Mouse (Mus musculus) urinary bladder, adult 18-20 months (tissue): ENCODE measurements around the gene Sun1.
A peak's percentile ranks its signal among the peaks of the same experiment; 100 is the strongest.

ENCODE experiments used
- DNase-seq, 2 experiments: peaks; one replicate each; pipeline ENCODE4 v3.0.0; 2022; ENCODE audit warnings: low spot score in 2 of 2, mixed read lengths in 2 of 2

Gene Sun1

GRCm38 (mm10) chr5:139199995-139200769 lies at the start of gene Sun1:
Gene Sun1 (plus strand): TSS chr5:139200637.
- DNase-seq: peak; percentile 99

- no peak for DNase-seq
These were observed 39.5 kb upstream of the Sun1 start for GRCm38 (mm10) chr5:139160899-139161298.

GRCm38 (mm10) chr5:139161632-139162031 lies 38.8 kb upstream of the Sun1 start:
- no peak for DNase-seq

- no peak for DNase-seq
These were observed 33.6 kb upstream of the Sun1 start for GRCm38 (mm10) chr5:139166781-139167361.

GRCm38 (mm10) chr5:139167548-139167947 lies 32.9 kb upstream of the Sun1 start:
- DNase-seq: no peak

GRCm38 (mm10) chr5:139171929-139172328 lies 28.5 kb upstream of the Sun1 start:
- DNase-seq: no peak

- no peak for DNase-seq
These were observed 26.3 kb upstream of the Sun1 start for GRCm38 (mm10) chr5:139174141-139174540.

GRCm38 (mm10) chr5:139174556-139175547 lies 25.6 kb upstream of the Sun1 start:
- DNase-seq: no peak

GRCm38 (mm10) chr5:139178895-139179631 lies 21.4 kb upstream of the Sun1 start:
- peak; percentile 35 to 60 for DNase-seq

- DNase-seq: no peak
These were observed 17.3 kb upstream of the Sun1 start for GRCm38 (mm10) chr5:139183131-139183530.

- no peak for DNase-seq
These were observed 16.8 kb upstream of the Sun1 start for GRCm38 (mm10) chr5:139183601-139184000.

- no peak for DNase-seq
These were observed 15.5 kb upstream of the Sun1 start for GRCm38 (mm10) chr5:139184897-139185296.

- no peak for DNase-seq
These were observed 10.7 kb upstream of the Sun1 start for GRCm38 (mm10) chr5:139189726-139190125.

- DNase-seq: no peak
These were observed 9.5 kb upstream of the Sun1 start for GRCm38 (mm10) chr5:139190958-139191357.

GRCm38 (mm10) chr5:139198779-139199178 lies 1.7 kb upstream of the Sun1 start:
- DNase-seq: no peak

- no peak for DNase-seq
These were observed 822 bp upstream of the Sun1 start for GRCm38 (mm10) chr5:139199636-139199994.

- peak; percentile 13 to 29 for DNase-seq
These were observed 533 bp downstream of the Sun1 start for GRCm38 (mm10) chr5:139200770-139201569.

GRCm38 (mm10) chr5:139202127-139202526 lies 1.7 kb downstream of the Sun1 start:
- DNase-seq: no peak

- DNase-seq: no peak
These were observed 2.9 kb downstream of the Sun1 start for GRCm38 (mm10) chr5:139203312-139203711.

- DNase-seq: no peak
These were observed 5.6 kb downstream of the Sun1 start for GRCm38 (mm10) chr5:139206081-139206480.

- no peak for DNase-seq
These were observed 6.1 kb downstream of the Sun1 start for GRCm38 (mm10) chr5:139206525-139206924.
